Mouse (Mus musculus) heart, adult 2 months (tissue): ENCODE results near the gene Sebox.

Experiments
- EP300 ChIP-seq: fragments of 200-500 bp; IDR thresholded peaks from 2 replicates; pipeline ENCODE4 v1.6.1; 2011; ENCODE audit warnings: low read depth, low read length, control low read depth; ENCODE audit not compliant: insufficient read depth
- POLR2A ChIP-seq: fragments of 200-500 bp; IDR thresholded peaks from 2 replicates; pipeline ENCODE4 v1.6.1; 2011; ENCODE audit warnings: mild to moderate bottlenecking, low read depth, low read length, control low read depth; ENCODE audit not compliant: insufficient read depth

GRCm38 (mm10) chr11:78534516-78534915, 31.3 kb downstream of the Sebox start:
- TF ChIP-seq POLR2A (no peak), EP300 (no peak)
